Mouse (Mus musculus) CH12.LX (cell line): ENCODE results near the gene Fam122b. TPM values are rescaled to one million over a fixed set of nuclear protein-coding genes. Genes with fewer than 3 reads are reported as not detected.
A peak's percentile ranks its signal among the peaks of the same experiment; 100 is the strongest.

Experiments
- DNase-seq: peaks from one replicate; pipeline ENCODE4 v3.0.0-alpha.2; 2013; ENCODE audit errors: extremely low read depth
- H3K27ac ChIP-seq: 2 replicates; pipeline ENCODE4 v1.5.1; 2012; ENCODE audit warnings: low read depth, mild to moderate bottlenecking, control low read depth, moderate library complexity; ENCODE audit not compliant: insufficient read depth
- H3K27me3 ChIP-seq: replicated peaks from 2 replicates; pipeline ENCODE3; 2012; ENCODE audit warnings: inconsistent platforms
- H3K36me3 ChIP-seq, 2 experiments: replicated peaks in 1 of 2; 2 replicates each; pipeline versions ENCODE3 to v1.6.1; 2012; ENCODE audit warnings: inconsistent platforms in 1 of 2, low read length in 1 of 2, mild to moderate bottlenecking in 1 of 2, mixed read lengths in 1 of 2, moderate library complexity in 1 of 2; ENCODE audit not compliant: control insufficient read depth in 1 of 2, insufficient read depth in 1 of 2
- H3K4me1 ChIP-seq, 2 experiments: 2 replicates each; pipeline ENCODE4 v1.6.1; 2012; ENCODE audit warnings: inconsistent platforms in 1 of 2, moderate library complexity in 1 of 2; ENCODE audit not compliant: insufficient read depth in 2 of 2, control insufficient read depth in 1 of 2
- H3K4me2 ChIP-seq: 2 replicates; pipeline ENCODE4 v1.6.1; 2012; ENCODE audit warnings: low read depth, mild to moderate bottlenecking, control low read depth; ENCODE audit not compliant: poor library complexity, insufficient read depth, severe bottlenecking
- H3K4me3 ChIP-seq, 3 experiments: fragments of 150-350 bp in 1 of 3; sonication (generic) in 1 of 3; replicated peaks in 1 of 3; 2 replicates each; pipeline versions ENCODE3 to v1.5.1; 2011 to 2012; ENCODE audit warnings: low read depth in 2 of 3, low read length in 2 of 3, mild to moderate bottlenecking in 2 of 3, moderate library complexity in 2 of 3, control low read depth in 1 of 3, improper control_type of control experiment in 1 of 3, inconsistent platforms in 1 of 3, mixed read lengths in 1 of 3; ENCODE audit not compliant: poor library complexity in 1 of 3
- H3K79me2 ChIP-seq: replicated peaks from 2 replicates; pipeline ENCODE4 v1.6.1; 2012; ENCODE audit warnings: mild to moderate bottlenecking, moderate library complexity; ENCODE audit not compliant: control insufficient read depth, poor library complexity, insufficient read depth, severe bottlenecking; ENCODE audit errors: extremely low read depth
- H3K9ac ChIP-seq: 2 replicates; pipeline ENCODE4 v1.6.1; 2012; ENCODE audit warnings: low read depth, mild to moderate bottlenecking, control low read depth, moderate library complexity; ENCODE audit not compliant: insufficient read depth
- H3K9me3 ChIP-seq: replicated peaks from 2 replicates; pipeline ENCODE3; 2012; ENCODE audit warnings: low read length, inconsistent platforms, mixed read lengths
- CHD1 ChIP-seq: IDR thresholded peaks from 2 replicates; pipeline ENCODE4 v1.6.1; 2012; ENCODE audit warnings: low read depth, low read length, improper control_type of control experiment, inconsistent platforms
- CHD2 ChIP-seq: IDR thresholded peaks from 2 replicates; pipeline ENCODE4 v1.6.1; 2011; ENCODE audit warnings: low read length, improper control_type of control experiment
- CTCF ChIP-seq, 2 experiments: IDR thresholded peaks in 1 of 2; conservative IDR thresholded peaks in 1 of 2; 2 replicates each; pipeline ENCODE4 v1.5.1; 2011 to 2012; ENCODE audit warnings: low read depth in 2 of 2, low read length in 2 of 2, improper control_type of control experiment in 1 of 2, inconsistent platforms in 1 of 2, mild to moderate bottlenecking in 1 of 2, moderate library complexity in 1 of 2
- ELF1 ChIP-seq: IDR thresholded peaks from 2 replicates; pipeline ENCODE4 v1.6.1; 2014; ENCODE audit warnings: low read depth, mild to moderate bottlenecking, inconsistent platforms, low read length, improper control_type of control experiment
- EP300 ChIP-seq: IDR thresholded peaks from 2 replicates; pipeline ENCODE4 v1.6.1; 2011; ENCODE audit warnings: low read length, improper control_type of control experiment
- ETS1 ChIP-seq: conservative IDR thresholded peaks from 2 replicates; pipeline ENCODE4 v1.6.1; 2012; ENCODE audit warnings: low read depth, mild to moderate bottlenecking, inconsistent platforms, low read length, improper control_type of control experiment, moderate library complexity
- GABPA ChIP-seq: IDR thresholded peaks from 2 replicates; pipeline ENCODE4 v1.6.1; 2012; ENCODE audit warnings: low read depth, low read length, improper control_type of control experiment, inconsistent platforms; ENCODE audit not compliant: insufficient replicate concordance
- HCFC1 ChIP-seq: IDR thresholded peaks from 2 replicates; pipeline ENCODE4 v1.6.1; 2012; ENCODE audit warnings: low read depth, mild to moderate bottlenecking, inconsistent platforms, low read length, improper control_type of control experiment
- IRF4 ChIP-seq: IDR thresholded peaks from 2 replicates; pipeline ENCODE4 v1.6.1; 2014; ENCODE audit warnings: low read depth, mild to moderate bottlenecking, inconsistent platforms, low read length, improper control_type of control experiment
- JUN ChIP-seq: IDR thresholded peaks from 2 replicates; pipeline ENCODE4 v1.6.1; 2011; ENCODE audit warnings: low read depth, mild to moderate bottlenecking, low read length, improper control_type of control experiment, moderate library complexity; ENCODE audit not compliant: insufficient read depth
- JUND ChIP-seq: conservative IDR thresholded peaks from 2 replicates; pipeline ENCODE4 v1.6.1; 2011; ENCODE audit warnings: low read depth, low read length, improper control_type of control experiment
- MAZ ChIP-seq: IDR thresholded peaks from 2 replicates; pipeline ENCODE4 v1.6.1; 2012; ENCODE audit warnings: low read depth, mild to moderate bottlenecking, inconsistent platforms, low read length, improper control_type of control experiment, moderate library complexity
- MXI1 ChIP-seq: IDR thresholded peaks from 2 replicates; pipeline ENCODE4 v1.6.1; 2011; ENCODE audit warnings: mild to moderate bottlenecking, low read depth, low read length, improper control_type of control experiment
- MYC ChIP-seq: IDR thresholded peaks from 2 replicates; pipeline ENCODE4 v1.6.1; 2011; ENCODE audit warnings: low read depth, mild to moderate bottlenecking, improper control_type of control experiment, low read length
- NELFE ChIP-seq: IDR thresholded peaks from 2 replicates; pipeline ENCODE4 v1.6.1; 2011; ENCODE audit warnings: low read depth, low read length, improper control_type of control experiment
- NRF1 ChIP-seq: IDR thresholded peaks from 2 replicates; pipeline ENCODE4 v1.6.1; 2014; ENCODE audit warnings: low read depth, mild to moderate bottlenecking, inconsistent platforms, low read length, improper control_type of control experiment, moderate library complexity
- POLR2AphosphoS2 ChIP-seq: IDR thresholded peaks from 2 replicates; pipeline ENCODE4 v1.6.1; 2011; ENCODE audit warnings: low read depth, low read length, improper control_type of control experiment
- RAD21 ChIP-seq: IDR thresholded peaks from 2 replicates; pipeline ENCODE4 v1.6.1; 2011; ENCODE audit warnings: low read depth, mild to moderate bottlenecking, low read length, improper control_type of control experiment, moderate library complexity
- RCOR1 ChIP-seq: conservative IDR thresholded peaks from 2 replicates; pipeline ENCODE4 v1.6.1; 2012; ENCODE audit warnings: low read depth, mild to moderate bottlenecking, inconsistent platforms, low read length, improper control_type of control experiment
- SMC3 ChIP-seq: IDR thresholded peaks from 2 replicates; pipeline ENCODE4 v1.6.1; 2011; ENCODE audit warnings: low read depth, low read length, improper control_type of control experiment
- TBP ChIP-seq: conservative IDR thresholded peaks from 2 replicates; pipeline ENCODE4 v1.6.1; 2011; ENCODE audit warnings: low read depth, low read length, improper control_type of control experiment
- TCF12 ChIP-seq: IDR thresholded peaks from 2 replicates; pipeline ENCODE4 v1.6.1; 2014; ENCODE audit warnings: low read depth, mild to moderate bottlenecking, inconsistent platforms, low read length, improper control_type of control experiment
- USF1 ChIP-seq: IDR thresholded peaks from 2 replicates; pipeline ENCODE4 v1.6.1; 2014; ENCODE audit warnings: low read depth, mild to moderate bottlenecking, inconsistent platforms, low read length, improper control_type of control experiment
- ZKSCAN1 ChIP-seq: IDR thresholded peaks from 2 replicates; pipeline ENCODE4 v1.6.1; 2012; ENCODE audit warnings: low read depth, inconsistent platforms, low read length, improper control_type of control experiment, borderline replicate concordance
- ZMIZ1 ChIP-seq: IDR thresholded peaks from 2 replicates; pipeline ENCODE4 v1.6.1; 2012; ENCODE audit warnings: low read depth, mild to moderate bottlenecking, inconsistent platforms, low read length, improper control_type of control experiment
- dilution Hi-C: fragments of 300-500 bp; cut with MboI; formaldehyde crosslinking; loops from 2 replicates; pipeline ENCODE4 v1.14.3; 2020; ENCODE audit warnings: low sequenced_read_pairs; ENCODE audit not compliant: extremely low pct_unique_long_range_greater_than_20kb, extremely low pct_ligation_motif_present
- in situ Hi-C: fragments of 300-500 bp; cut with MboI; formaldehyde crosslinking; loops from 3 replicates; pipeline ENCODE4 v1.14.3; 2019; ENCODE audit warnings: low sequenced_read_pairs, low pct_ligation_motif_present, low pct_unique_long_range_greater_than_20kb, mixed read lengths
- polyA plus RNA-seq: library from polyadenylated mRNA; unstranded; fragments of >175 nt; gene quantifications from 2 replicates; pipeline ENCODE4 v1.2.1, GENCODE M21; 2012; ENCODE audit warnings: low read depth; ENCODE audit not compliant: insufficient read length
- total RNA-seq, 2 experiments: library from RNA; depleted of rRNA; stranded (reverse); fragments of 300-350 nt in 1 of 2; fragments of >200 nt in 1 of 2; gene quantifications; 2 replicates each; pipeline ENCODE4 v1.2.3; 2012 to 2014

The Fam122b gene
- total and polyA plus RNA-seq, 3 experiments = 5.4 to 24.4 (median 16.4) TPM

- Histone ChIP-seq H3K4me1 (no peaks in the 10 kb centered on the region), H3K4me2 (no peak overlapping the region), H3K9ac (no peak overlapping the region), H3K9me3 (no peaks in the 10 kb centered on the region), H3K4me3 (no peak overlapping the region), H3K27ac (no peak overlapping the region), H3K27me3 (no peaks in the 10 kb centered on the region), H3K36me3 (no peaks in the 10 kb centered on the region), H3K79me2 (no peaks in the 10 kb centered on the region)
- dilution Hi-C loops = no loop called here
- peak in 1 of 2 experiments; percentile 50; a peak in 2 of 4 replicates for TF ChIP-seq CTCF (conservative IDR thresholded peaks at IDR 0.05 in 1 of 2, IDR thresholded peaks at IDR 0.05 in 1 of 2; ENCODE audit: low read depth in 2 of 2, low read length in 2 of 2)
- TF ChIP-seq SMC3 = peak; percentile 29
- TF ChIP-seq POLR2AphosphoS2 = no peak
- no peak for TF ChIP-seq HCFC1
- TF ChIP-seq ZMIZ1 = no peak
- TF ChIP-seq RCOR1 = no peak
- TF ChIP-seq ETS1 = no peak
- no peak for TF ChIP-seq MXI1
- TF ChIP-seq USF1 = no peak
- TF ChIP-seq MYC = no peak
- no peak for TF ChIP-seq MAZ
- no peak for TF ChIP-seq CHD1
- TF ChIP-seq JUND = no peak
- TF ChIP-seq RAD21 = peak; percentile 47
- TF ChIP-seq ELF1 = no peak
- no peak for TF ChIP-seq JUN
- no peak for TF ChIP-seq CHD2
- no peak for TF ChIP-seq NELFE
- no peak for TF ChIP-seq ZKSCAN1
- no peak for TF ChIP-seq TCF12
- TF ChIP-seq EP300 = no peak
- no peak for TF ChIP-seq GABPA
- no peak for TF ChIP-seq NRF1
- TF ChIP-seq TBP = no peak
- no peak for TF ChIP-seq IRF4
- DNase-seq = peak; percentile 11
- in situ Hi-C loops = no loop called here
Measured at GRCm38 (mm10) chrX:53233689-53234088, 35.9 kb downstream of the Fam122b start.
